Mouse (Mus musculus): ENCODE data around the gene Csnka2ip. TPM values are rescaled to one million over a fixed set of nuclear protein-coding genes. Genes with fewer than 3 reads are reported as not detected.

The Csnka2ip gene
- polyA plus RNA-seq (2012; fragmentation: generic; extraction: Trizol), result not detected

GRCm38 (mm10) chr16:64602308-64602707 is at the start of gene Csnka2ip:
Gene Csnka2ip (minus strand): TSS chr16:64602408.

Other genes with a start within 250 kb of the Csnka2ip start
- gene 4930453N24Rik, start 168.8 kb upstream of the Csnka2ip start, polyA plus RNA-seq (2012; fragmentation: generic; extraction: Trizol), result 1 to 10 TPM; 3.2 to 9.7 TPM
- under 1 TPM; 0.05 to 0.78 TPM for gene Zfp654, start 249.2 kb upstream of the Csnka2ip start, polyA plus RNA-seq (2012; fragmentation: generic; extraction: Trizol)
- 10 to 100 TPM; 12.6 to 16.1 TPM for gene Cggbp1, start 249.6 kb upstream of the Csnka2ip start, polyA plus RNA-seq (2012; fragmentation: generic; extraction: Trizol)

All from C3H10T1/2 (cell line).